Mouse (Mus musculus) gastrocnemius, adult 18-20 months (tissue): Measurements from ENCODE around the gene Rps23. TPM values are rescaled to one million over a fixed set of nuclear protein-coding genes. Genes with fewer than 3 reads are reported as not detected.
"Not testable (repeated sequence)": the region's sequence is repeated elsewhere in the genome, so short reads cannot be mapped to it uniquely, and the experiment has no call there.

ENCODE experiments used
- DNase-seq: peaks from one replicate; pipeline ENCODE4 v3.0.0; 2021; ENCODE audit warnings: low spot score
- long read RNA-seq, 2 experiments: library from polyadenylated mRNA; stranded (forward); transcript quantifications; one replicate each; pipeline ENCODE4 v2.0.0; 2021
- total RNA-seq, 2 experiments: library from RNA; stranded (reverse); gene quantifications; 2 replicates each; pipeline ENCODE4 v1.2.3; 2021

The Rps23 gene
- 100 to 1,000 TPM; 188 to 204 TPM for total RNA-seq
- long read RNA-seq, experiment 1, transcript Rps23-201 (4 exons, 937 nt), result major isoform, 87 of 89 reads
- long read RNA-seq, experiment 1, partial matches to known transcripts, result 1 of 89 reads
- long read RNA-seq, experiment 1, other reads (novel, unspliced or antisense), result 0 of 89 reads
- long read RNA-seq, experiment 2, transcript Rps23-201 (4 exons, 937 nt), result major isoform, 66 of 68 reads
- long read RNA-seq, experiment 2, partial matches to known transcripts, result 1 of 68 reads
- long read RNA-seq, experiment 2, other reads (novel, unspliced or antisense), result 0 of 68 reads

DNA sequence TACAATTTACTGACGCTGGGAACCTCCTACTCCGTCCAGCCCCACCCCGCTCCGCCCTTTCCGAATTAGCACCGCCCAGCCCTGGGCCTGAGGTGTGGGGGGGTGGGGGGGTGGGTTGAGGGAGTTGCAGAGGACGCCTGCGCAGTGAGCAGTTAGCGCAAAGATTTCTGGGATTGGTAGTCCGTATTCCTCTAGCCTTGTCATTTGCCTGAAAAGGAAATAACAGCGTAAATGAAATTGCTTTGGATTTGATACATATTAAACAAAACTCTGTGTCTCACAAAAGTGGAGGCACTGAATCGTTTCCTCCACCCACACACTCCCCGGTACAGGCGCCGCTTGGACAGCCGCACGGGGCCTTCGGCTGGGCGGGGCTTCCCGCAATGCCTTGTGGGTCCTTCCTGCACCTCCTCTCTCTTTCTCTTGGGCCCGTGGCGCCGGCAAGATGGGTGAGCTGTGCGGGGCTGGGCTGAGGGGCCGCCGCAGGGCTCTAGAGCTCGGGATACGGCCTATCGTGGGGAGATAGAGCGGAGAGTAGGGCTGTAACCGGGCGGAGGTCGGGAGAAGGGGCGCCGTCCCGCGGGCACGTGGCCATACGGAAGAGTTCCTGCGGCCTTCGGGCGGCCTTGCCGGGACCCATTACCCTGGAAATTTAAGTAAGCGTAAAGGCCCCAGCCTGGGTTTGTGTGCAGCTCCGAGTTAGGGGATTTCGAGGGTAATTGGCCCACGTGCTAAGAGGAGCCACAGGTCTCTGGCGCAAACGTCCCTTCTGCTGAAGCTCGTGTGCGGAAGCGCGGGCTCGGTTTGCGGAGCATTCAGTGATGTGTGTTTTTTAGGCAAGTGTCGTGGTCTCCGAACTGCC, at the start of gene Rps23:
TSS of gene Rps23 (plus strand) at position 208 of the 862 bp plus-strand sequence.
- DNase-seq, result peak; percentile 92

DNA sequence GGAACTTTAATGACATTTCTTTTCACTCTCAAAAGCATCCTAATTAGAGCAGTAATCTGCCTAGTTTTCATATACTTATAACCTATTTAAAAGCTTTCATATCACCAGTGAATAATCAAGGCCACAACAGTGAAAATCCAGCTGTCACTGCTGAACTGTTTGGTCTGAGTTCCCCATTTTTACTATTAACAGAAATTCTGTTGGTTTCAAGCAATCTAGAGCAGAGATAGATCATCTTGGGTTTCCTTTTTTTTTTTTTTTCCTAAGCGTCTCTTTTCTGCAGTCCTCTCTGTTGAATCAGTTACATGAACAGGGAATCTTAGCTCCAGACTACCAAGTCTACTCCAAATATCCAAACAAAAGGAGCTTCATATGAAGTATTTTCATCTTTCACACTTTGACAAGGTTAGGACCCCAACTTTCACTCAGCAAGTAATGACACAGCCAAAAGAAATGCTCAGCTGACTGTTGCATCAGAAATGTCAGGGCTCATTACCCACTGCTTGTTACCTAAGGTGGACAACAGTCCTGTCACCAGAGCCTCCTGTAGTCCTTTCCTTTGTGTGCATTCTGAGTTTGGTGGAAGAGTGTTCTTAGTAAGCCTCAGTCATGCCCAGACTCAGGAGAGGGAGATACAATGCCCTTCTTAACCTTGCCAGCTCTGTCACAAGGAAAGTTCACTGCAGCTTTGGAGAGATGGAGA, 40.9 kb upstream of the Rps23 start:
- no peak for DNase-seq

DNA sequence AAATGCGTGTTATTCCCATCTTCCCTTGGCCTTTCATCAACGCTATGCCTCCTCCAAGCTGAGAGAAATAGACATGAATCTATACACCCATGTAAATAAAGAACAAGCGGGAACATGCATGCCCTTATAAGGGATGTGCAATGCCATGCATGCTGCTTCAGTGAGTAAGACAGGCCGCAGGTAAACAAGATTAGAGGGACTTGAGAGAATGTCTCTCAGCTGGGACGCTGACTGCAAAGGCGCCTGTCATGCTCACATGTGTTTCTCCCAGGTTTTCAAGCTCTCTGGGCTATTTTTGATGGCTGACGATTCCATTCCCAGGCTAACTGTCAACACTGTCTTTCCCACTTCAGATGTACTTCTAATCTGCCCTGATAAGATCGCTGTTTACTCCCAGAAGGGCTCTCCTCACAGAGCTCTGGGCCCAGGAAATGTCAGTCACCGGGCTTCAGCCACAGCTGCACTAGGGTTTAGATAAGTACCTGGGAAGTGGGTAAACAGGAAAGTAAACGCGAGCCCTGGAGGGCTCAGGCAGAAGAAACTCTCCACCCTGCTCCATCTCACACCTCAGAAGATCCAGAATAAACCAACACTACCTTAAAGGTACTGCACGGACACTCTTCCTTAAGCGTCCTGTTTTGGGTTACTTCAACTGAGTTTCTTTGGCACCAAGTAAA, 36.8 kb upstream of the Rps23 start:
- DNase-seq, result no peak

DNA sequence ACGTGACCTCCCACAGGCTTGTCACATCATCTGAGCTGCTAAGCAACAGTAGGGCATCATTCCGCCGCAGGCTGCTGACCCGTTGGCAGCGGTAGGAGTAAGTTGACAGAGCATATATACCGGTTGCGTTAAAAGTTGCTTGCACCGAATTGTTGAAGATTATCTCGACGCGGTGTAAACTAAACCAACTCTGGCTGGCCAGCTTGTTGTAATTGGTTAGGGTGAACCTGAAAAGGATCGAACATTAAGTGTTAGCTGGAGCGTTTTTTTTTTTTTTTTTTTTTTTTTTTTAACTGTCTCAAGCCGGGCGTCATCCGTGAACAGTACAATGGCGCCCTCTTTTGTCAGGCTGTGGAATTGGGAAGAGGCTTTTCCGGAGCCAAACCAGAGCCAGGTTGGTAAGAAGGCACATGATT, 36.2 kb upstream of the Rps23 start:
- peak; percentile 72 for DNase-seq

DNA sequence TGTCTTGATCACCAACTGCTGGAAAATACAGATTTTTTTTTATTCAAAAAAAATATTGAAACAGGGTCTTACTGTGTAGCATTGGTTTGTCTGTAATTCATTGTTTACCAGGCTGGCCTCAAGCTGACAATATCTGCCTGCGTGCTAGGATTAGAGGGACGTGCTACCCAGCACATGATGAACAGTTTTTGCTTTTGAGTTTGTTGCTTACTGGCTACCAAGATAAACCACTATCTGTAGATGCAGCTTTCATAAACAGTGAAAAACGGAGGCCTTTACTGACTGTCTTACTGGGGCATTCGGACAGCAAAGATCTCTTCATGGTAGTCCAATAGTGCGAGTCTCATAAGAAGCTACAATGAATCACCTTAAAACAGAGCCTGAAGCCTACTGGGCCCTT, 32.6 kb upstream of the Rps23 start:
- DNase-seq, result no peak

DNA sequence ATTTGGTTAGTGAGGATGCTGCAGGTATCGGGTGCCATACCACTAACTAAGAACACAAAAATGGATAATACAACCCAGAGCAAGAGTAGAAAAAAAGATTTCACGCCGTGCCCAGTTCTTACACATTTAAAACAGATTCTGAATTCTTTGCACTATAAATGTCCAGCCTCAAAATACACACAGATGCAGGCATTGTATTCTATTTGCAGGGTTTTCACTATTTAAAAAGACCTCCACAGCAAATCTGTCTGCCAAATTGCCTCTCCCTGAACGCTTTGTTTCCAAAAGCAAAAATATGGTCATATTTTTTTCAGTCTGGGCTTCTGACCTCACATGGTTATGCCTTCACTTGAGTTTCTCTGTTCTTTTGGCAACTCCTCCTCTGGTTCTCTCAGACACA, 27.9 kb upstream of the Rps23 start:
- DNase-seq, result no peak

DNA sequence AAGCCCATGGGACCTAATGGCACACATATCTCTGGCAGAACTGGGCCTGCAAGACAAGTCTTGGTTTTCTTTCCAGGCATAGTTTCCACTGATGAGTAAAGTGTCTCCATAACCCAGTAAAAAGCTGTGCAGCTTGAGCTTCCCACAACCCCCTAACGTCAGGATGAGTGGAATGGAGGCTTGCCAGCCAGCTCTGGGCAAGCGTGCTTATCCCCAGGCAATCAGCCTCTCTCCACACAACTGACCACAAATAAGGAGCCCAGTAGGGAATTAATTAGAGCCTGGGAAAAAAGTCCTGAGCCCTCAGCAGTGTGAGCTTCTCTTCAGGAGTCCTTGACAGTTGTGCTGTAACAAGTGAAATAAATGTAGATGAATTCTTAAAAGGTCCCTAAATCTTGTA, 26.7 kb upstream of the Rps23 start:
- peak; percentile 48 for DNase-seq

DNA sequence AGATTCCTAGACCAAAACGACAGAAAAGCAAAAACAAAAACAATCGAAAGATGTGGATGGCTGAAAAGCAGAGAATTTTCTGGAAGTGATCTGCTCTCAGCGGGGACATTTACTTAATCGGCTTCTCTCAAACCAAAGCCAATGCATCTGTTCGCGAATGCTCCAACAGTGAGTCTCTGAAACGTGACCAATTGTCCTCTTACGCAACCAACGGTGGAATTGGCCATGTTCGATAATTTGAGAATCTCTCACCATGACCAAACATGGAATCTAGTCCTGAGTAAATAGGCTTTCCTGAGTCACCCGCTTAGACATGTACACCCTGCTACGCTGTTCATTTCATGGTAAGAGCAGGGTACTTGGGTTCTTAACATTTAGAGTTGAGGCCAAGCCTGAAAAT, 25.9 kb upstream of the Rps23 start:
- DNase-seq, result peak; percentile 57

DNA sequence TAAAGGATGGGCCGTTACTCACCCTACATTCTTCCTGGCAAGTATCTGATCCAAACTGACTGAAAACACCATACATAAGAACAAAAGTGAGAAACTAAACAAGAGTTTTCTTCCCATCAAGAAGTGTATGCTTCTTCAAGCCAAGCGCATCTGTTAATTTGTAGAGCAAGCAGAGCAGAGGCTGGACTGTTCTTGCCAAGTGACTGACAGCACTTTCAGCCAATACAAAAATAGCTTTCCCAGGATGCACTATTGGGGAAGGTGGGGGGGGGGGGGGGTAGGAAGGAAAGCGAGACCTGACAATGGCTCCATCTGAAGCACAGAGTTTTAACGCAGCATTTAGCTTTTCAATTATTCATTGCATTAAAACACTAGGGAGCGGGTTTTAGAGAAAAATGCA, 17.6 kb upstream of the Rps23 start, which contains the start of gene Atp6ap1l:
TSS of gene Atp6ap1l (minus strand) at position 180 of the 400 bp plus-strand sequence.
- DNase-seq, result no peak

DNA sequence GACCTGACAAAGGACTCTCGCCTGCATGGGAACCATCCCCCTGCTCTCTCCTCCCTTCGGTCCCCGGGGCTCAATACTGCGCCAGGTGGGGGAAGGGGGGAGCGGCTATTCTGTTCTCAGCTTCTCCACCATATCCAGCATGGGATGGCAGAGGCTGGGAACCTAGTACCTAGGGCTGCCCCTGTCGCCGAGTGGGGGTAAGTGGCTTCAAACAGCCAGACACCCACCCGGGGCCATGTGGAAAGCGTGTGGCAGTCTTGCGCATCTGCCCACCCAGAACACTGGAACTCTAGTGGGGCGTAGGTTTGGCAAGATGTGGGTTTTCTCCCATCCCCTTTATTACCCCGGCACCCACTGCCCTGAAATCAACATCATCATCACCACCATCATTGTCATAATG, 15.4 kb upstream of the Rps23 start:
- no peak for DNase-seq

DNA sequence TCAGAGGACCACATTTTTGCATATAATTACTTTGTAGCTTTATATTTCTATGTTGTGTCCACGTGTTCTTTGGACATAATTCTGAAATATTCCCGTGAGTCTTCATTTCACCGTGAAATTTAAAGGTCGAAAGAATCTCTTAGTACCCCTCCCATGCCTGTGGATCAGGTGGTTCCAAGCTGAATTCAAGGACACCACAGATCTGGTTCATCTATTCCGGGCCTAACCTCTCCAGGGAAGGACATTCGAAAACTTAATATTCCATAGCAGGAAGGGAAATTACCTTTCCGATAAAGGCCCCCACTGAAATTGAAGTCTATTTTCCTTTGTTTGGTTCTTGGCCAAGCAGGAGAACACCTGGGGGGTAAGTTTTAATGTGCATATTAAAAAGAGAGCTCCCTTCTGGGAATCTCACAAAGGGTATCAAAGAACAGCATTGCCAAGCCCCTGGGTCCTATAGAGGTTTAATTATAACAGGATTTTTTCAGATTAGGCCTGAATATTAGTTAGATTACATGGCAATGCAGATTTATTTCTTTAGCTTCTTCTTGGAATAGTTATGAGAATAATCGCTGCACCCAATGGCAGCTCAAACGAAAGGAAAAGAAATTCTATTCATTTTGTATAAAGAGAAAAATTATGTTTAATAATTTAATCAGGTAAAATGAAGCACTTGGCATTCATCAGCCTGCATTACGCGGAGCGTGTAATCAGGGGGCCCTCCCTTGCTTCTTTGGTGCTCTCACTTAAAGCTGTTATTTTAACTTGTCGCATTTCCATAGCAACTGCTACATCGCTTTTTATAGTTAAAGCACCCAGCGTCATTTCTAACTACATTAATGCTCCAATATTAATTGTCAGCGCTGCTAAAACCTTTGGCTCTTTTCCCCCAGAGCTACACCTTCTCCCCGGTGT, 9.7 kb upstream of the Rps23 start:
- DNase-seq, result no peak

DNA sequence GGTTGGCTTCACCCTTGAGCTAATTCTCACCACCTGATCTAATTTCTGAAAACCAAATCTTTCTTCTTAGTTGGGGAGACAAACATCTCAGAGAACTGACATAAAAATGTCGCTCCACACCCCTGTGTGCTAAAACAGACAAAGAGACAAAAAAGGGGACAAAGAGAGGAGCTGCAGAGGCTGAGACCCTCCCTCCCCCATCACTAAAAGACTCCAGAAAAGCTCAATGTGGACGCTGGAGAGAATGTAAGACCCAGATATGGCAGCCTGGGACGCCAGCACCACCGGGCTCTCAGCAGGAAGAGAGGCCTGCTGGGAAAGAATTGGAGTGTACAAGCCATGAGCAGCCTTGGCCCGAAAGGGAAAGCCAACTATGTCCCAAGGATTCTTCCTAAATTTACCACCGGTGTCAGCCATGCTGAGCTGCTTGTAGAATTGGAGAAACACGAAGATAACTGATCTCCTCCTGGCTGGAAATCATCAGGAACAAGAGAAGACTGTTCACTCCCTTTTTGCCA, 9.0 kb upstream of the Rps23 start:
- no peak for DNase-seq

DNA sequence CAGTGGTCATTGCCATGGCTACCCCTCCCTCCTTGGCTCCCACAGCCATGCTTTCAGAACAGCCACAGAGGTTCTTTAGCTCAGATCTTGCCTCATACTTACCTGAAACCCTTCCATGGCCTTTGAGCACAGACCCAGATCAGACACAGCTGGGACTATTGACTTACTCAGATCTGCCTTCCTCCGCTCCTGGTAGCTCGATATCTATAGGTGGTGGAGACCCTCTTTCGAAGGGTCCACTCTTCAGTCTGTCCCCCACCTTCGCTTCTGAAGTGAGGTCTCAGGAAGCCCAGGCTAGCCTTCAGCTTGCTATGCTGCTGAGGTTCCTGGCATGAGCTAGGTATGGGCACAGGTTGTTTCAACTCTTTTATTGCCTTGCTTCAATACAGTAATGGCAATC, 8.0 kb upstream of the Rps23 start:
- no peak for DNase-seq

DNA sequence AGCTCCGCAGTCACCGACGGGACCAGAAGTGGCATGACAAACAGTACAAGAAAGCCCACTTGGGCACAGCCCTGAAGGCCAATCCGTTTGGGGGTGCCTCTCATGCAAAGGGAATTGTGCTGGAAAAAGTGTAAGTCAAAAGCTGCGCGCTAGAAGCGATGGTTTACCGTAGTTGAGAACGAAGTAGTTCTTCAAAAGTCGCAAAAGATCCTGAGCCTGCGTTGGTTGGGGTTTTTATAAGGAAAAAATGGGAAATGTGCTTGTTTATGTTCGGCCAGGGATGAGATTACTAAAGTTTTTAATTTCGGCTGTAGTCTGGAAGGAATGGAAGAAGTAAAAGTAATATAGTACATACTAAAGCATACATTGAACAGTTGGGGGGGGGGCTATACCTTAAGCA, 859 bp downstream of the Rps23 start:
- DNase-seq, result not testable (repeated sequence)

DNA sequence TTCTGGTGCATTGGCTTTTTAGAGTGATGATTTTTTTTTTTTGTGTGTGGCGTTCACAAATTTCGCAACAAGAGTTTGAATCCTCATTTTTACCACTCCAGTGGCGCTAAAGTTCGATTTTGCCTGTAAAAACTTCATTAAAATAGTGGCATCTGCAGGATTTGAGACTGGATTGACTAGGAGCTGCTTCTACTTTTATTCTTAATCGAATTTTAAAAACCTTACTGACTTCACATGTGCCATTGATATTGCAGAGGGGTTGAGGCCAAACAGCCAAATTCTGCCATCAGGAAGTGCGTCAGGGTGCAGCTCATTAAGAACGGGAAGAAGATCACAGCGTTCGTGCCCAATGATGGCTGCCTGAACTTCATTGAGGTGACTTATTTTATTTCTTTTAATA, 1.3 kb downstream of the Rps23 start:
- no peak for DNase-seq

DNA sequence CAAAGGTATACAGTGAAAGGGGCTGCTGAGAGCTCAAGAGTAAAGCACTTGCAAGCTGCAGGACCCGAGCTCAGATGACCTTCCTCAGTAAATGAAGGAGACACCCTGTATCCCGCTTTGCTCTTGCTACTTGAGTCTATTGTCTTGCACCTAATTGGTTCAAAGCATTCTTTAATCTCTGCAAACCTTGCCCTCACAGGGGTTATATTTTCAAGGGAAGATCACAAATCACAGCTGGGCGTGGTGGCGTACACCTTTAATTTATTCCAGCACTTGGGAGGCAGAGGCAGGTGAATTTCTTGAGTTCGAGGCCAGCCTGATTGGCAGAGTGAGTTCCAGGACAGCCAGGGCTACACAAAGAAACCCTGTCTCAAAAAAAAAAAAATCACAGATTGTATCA, 2.4 kb downstream of the Rps23 start:
- no peak for DNase-seq

DNA sequence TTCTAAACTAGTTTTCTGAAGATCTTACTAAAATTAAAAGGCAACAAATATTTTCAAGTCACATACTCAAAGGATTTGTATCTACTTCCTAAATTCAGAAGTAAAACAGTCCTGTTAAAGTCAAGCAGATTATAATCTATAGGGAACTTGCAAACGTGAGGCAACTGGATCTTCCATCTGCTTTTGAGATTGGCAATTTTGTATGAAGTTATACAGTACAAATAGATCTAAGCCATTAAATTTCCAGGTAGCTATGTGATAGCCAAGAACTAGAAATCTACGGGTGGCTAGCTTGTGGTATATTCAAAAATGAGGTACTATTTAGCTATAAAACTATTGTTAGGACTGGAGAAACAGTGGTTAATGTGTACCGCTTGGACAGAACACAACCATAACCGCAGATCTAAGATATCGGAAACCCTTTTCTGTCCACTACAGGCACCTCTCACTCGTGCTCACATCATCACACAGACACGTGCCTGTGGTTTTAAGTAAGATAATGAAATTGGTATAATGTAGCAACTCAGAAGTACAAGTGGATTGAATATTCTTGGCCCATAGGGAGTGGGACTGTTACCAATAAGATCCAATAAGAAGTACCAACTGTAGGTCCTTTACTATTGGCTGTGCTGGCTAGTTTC, 3.5 kb downstream of the Rps23 start:
- DNase-seq, result no peak

DNA sequence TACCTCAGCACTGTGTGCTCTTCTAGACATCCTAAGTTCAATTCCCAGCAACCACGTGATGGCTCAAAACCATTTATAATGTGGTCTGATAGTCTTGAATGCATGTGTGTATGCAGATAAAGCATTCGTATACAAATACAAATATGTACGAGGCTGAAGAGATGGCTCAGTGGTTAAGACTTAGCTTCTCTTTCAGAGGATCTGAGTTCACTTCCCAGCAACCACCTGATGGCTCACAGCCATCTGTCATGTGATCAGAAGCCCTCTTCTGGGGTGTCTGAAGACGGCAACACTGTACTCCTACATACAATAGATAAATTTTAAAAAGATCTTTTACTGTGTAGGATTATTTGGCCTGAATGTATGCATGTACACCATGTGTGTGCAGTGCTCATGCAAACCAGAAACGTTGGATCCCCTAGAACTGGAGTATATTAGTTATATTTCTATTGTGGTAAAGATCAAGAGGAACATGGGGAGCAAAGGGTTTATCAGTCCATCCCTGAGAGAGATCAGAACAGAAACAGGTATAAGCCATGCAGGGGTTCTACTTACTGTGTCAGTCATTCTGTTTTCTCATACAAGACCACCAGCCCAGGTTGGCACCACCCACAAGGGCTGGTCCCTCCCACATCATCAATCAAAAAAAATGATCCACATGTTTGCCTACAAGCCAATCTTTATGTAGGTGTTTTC, 4.3 kb downstream of the Rps23 start:
- DNase-seq, result no peak

DNA sequence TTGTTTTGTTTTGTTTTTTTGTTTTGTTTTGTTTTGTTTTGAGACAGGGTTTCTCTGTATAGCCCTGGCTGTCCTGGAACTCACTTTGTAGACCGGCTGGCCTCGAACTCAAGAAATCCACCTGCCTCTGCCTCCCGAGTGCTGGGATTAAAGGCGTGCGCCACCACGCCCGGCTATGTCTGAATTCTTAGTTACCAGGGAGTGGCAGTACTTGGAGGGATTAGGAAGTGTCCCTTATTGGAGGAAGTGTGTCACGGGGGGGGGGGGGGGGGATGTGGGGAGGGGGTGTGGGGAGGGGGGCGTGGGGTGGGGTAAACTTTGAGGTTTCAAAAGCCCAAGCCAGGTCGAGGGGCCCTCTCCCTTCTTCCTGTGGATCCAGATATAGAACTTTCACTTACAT, 5.5 kb downstream of the Rps23 start:
- not testable (repeated sequence) for DNase-seq
